ENCODE assay signal across 9 mouse cellular contexts in genomic region chr11:95876296-95876695, GRCm38 (mm10). TPM values are rescaled to one million over a fixed set of nuclear protein-coding genes. Genes with fewer than 3 reads are reported as not detected.
DNase-seq lines count a peak whose midpoint lies in the region; ATAC-seq and TF ChIP-seq lines count a peak whose summit lies in the region.
"Had no signal": no experiment of that assay in that cellular context is flagged by ENCODE, and none has a peak within 500 bp of the region (broad histone marks: within the 10 kb centered on the region; RNA-seq: fewer than 3 reads in every experiment).

No protein-coding gene starts in this region.

- H3K27me3 ChIP-seq in heart, postnatal 0 days (ENCODE audit: control insufficient read depth, insufficient read depth, low read length) = no peaks in the 10 kb centered on the region
- H3K27me3 ChIP-seq in midbrain, embryonic 15.5 days (replicated peaks) = no peaks in the 10 kb centered on the region
- no peaks in the 10 kb centered on the region for H3K27me3 ChIP-seq in testis, adult 2 months (ENCODE audit: control insufficient read depth, insufficient read depth, low read length)

- H3K4me3 ChIP-seq in heart, postnatal 0 days (ENCODE audit: low read depth, low read length) = no peak overlapping the region
- no peak overlapping the region for H3K4me3 ChIP-seq in midbrain, embryonic 15.5 days
- peak overlapping the region; percentile 92 for H3K4me3 ChIP-seq in testis, adult 2 months (ENCODE audit: control insufficient read depth, low read depth, low read length)
- H3K4me3 ChIP-seq: erythroblast, embryonic 14.5 days had no signal

- no peaks in the 10 kb centered on the region for H3K36me3 ChIP-seq in heart, postnatal 0 days (replicated peaks; ENCODE audit: control insufficient read depth, insufficient read depth, low read length)
- no peaks in the 10 kb centered on the region for H3K36me3 ChIP-seq in midbrain, embryonic 15.5 days (replicated peaks)
- H3K36me3 ChIP-seq in testis, adult 2 months (ENCODE audit: control insufficient read depth, insufficient read depth, low read length) = no peaks in the 10 kb centered on the region

- no peaks in the 10 kb centered on the region for H3K9me3 ChIP-seq in heart, postnatal 0 days (replicated peaks; ENCODE audit: control insufficient read depth, low read length)
- H3K9me3 ChIP-seq in midbrain, embryonic 15.5 days = no peaks in the 10 kb centered on the region

- no peak overlapping the region for H3K27ac ChIP-seq in heart, postnatal 0 days (ENCODE audit: low read depth)
- H3K27ac ChIP-seq in midbrain, embryonic 15.5 days = no peak overlapping the region
- peak overlapping the region; percentile 91 for H3K27ac ChIP-seq in testis, adult 2 months (ENCODE audit: control insufficient read depth, insufficient read depth, low read depth, low read length)

- ATAC-seq in heart, postnatal 0 days (ENCODE audit: insufficient read depth, low read depth) = no peak
- no peak for ATAC-seq in midbrain, embryonic 15.5 days (replicated peaks)

- H3K9ac ChIP-seq in heart, postnatal 0 days (replicated peaks; ENCODE audit: low read depth, low read length) = no peak overlapping the region
- no peak overlapping the region for H3K9ac ChIP-seq in midbrain, embryonic 15.5 days

- no peaks in the 10 kb centered on the region for H3K4me1 ChIP-seq in heart, postnatal 0 days (ENCODE audit: control insufficient read depth, insufficient read depth)
- no peaks in the 10 kb centered on the region for H3K4me1 ChIP-seq in midbrain, embryonic 15.5 days
- H3K4me1 ChIP-seq in testis, adult 2 months (ENCODE audit: control insufficient read depth, insufficient read depth, low read length) = no peaks in the 10 kb centered on the region; the same call in none of the 2 replicates

- H3K4me2 ChIP-seq in heart, postnatal 0 days (ENCODE audit: low read depth, low read length) = no peak overlapping the region
- peak overlapping the region; percentile 24; the same call in 1 of the 2 replicates for H3K4me2 ChIP-seq in midbrain, embryonic 15.5 days

- TF ChIP-seq POLR2A in testis, adult 2 months (IDR thresholded peaks at IDR 0.05; ENCODE audit: control insufficient read depth, low read depth, low read length) = no peak

- no peak for TF ChIP-seq EP300 in heart, postnatal 0 days (IDR thresholded peaks at IDR 0.05; ENCODE audit: low read depth)

- TF ChIP-seq CTCF in heart, postnatal 0 days (IDR thresholded peaks at IDR 0.05; ENCODE audit: low read depth) = peak; percentile 86
- peak; percentile 70; the same call in 1 of the 2 replicates for TF ChIP-seq CTCF in testis, adult 2 months (IDR thresholded peaks at IDR 0.05; ENCODE audit: control insufficient read depth, insufficient read depth, insufficient replicate concordance, low read depth, low read length)

- intact Hi-C loops in left cerebral cortex, postnatal 4 days (cut with DNase I) = loop anchor here (10.0 kb wide), 1 partner anchor 99 kb away; no protein-coding TSS in a partner anchor

- 23% methylated on average over 7 of the region's 7 CpGs for WGBS in heart, postnatal 0 days
- WGBS in midbrain, embryonic 15.5 days = 18% methylated on average over 7 of the region's 7 CpGs

- peak; percentile 23 to 79 for DNase-seq in heart, adult 18-20 months
- DNase-seq in heart, adult 11 months = no peak
- peak; percentile 92 for DNase-seq in ES-CJ7 (ENCODE audit: low read depth, low spot score)
- DNase-seq in c-Kit-negative CD71-positive TER-119-positive erythroid progenitor cells, embryonic 14.5 days (ENCODE audit: low read depth, low spot score) = peak; percentile 52
- peak; percentile 51 for DNase-seq in heart, postnatal 0 days (ENCODE audit: low spot score)
- DNase-seq in left cerebral cortex, postnatal 4 days = peak; percentile 78

RNA-seq across cellular contexts. Expression of gene Abi3, which starts 34.0 kb away (rescaled TPM):
- total RNA-seq in heart, adult 18-20 months (2021) = 1 to 10 TPM; 9.2 to 9.9 TPM
- 11.4 and 13.4 TPM in 2 replicates for total RNA-seq in heart, postnatal 0 days (2014; rRNA removed; ENCODE audit: low replicate concordance)
- 13.3 and 14.3 TPM in 2 replicates for polyA plus RNA-seq in heart, postnatal 0 days (2015; fragmentation: Nextera tagmentation; extraction: Ambion mirVana)
- 1 to 10 TPM; 1.5 to 1.9 TPM for total RNA-seq in left cerebral cortex, postnatal 4 days (2021)
- polyA plus RNA-seq in midbrain, embryonic 15.5 days (2015; fragmentation: Nextera tagmentation; extraction: Ambion mirVana) = 2.0 and 2.9 TPM in 2 replicates
- polyA plus RNA-seq in testis, adult 2 months (2012; rRNA removed) = 0.58 and 0.93 TPM in 2 replicates

RNA-seq across cellular contexts. Expression of gene B4galnt2, which starts 38.4 kb away (rescaled TPM):
- not detected for total RNA-seq in heart, adult 18-20 months (2021)
- not detected in 2 replicates for total RNA-seq in heart, postnatal 0 days (2014; rRNA removed; ENCODE audit: low replicate concordance)
- polyA plus RNA-seq in heart, postnatal 0 days (2015; fragmentation: Nextera tagmentation; extraction: Ambion mirVana) = 0.07 TPM in 1 of 2 replicates, not detected in the other
- total RNA-seq in left cerebral cortex, postnatal 4 days (2021) = not detected
- polyA plus RNA-seq in midbrain, embryonic 15.5 days (2015; fragmentation: Nextera tagmentation; extraction: Ambion mirVana) = not detected in 2 replicates
- 0.35 and 0.77 TPM in 2 replicates for polyA plus RNA-seq in testis, adult 2 months (2012; rRNA removed)
- polyA plus RNA-seq: erythroblast, embryonic 14.5 days had no signal

RNA-seq across cellular contexts. Expression of gene Gngt2, which starts 39.3 kb away (rescaled TPM):
- total RNA-seq in heart, adult 18-20 months (2021) = 10 to 100 TPM; 19.2 to 22.1 TPM
- total RNA-seq in heart, postnatal 0 days (2014; rRNA removed; ENCODE audit: low replicate concordance) = 0.66 and 26.8 TPM in 2 replicates
- 38.7 and 40.1 TPM in 2 replicates for polyA plus RNA-seq in heart, postnatal 0 days (2015; fragmentation: Nextera tagmentation; extraction: Ambion mirVana)
- 1 to 10 TPM in 1 of 2 experiments, under 1 TPM in 1; 0.72 to 1.8 TPM for total RNA-seq in left cerebral cortex, postnatal 4 days (2021)
- polyA plus RNA-seq in midbrain, embryonic 15.5 days (2015; fragmentation: Nextera tagmentation; extraction: Ambion mirVana) = 2.8 and 3.6 TPM in 2 replicates
- polyA plus RNA-seq in testis, adult 2 months (2012; rRNA removed) = 0.41 and 0.49 TPM in 2 replicates

RNA-seq across cellular contexts. Expression of gene Phospho1, which starts 52.0 kb away (rescaled TPM):
- total RNA-seq in heart, adult 18-20 months (2021) = 100 to 1,000 TPM; 165 to 174 TPM
- total RNA-seq in heart, postnatal 0 days (2014; rRNA removed; ENCODE audit: low replicate concordance) = 45.0 and 46.6 TPM in 2 replicates
- polyA plus RNA-seq in heart, postnatal 0 days (2015; fragmentation: Nextera tagmentation; extraction: Ambion mirVana) = 6.7 and 7.9 TPM in 2 replicates
- 1 to 10 TPM; 2.4 to 3.1 TPM for total RNA-seq in left cerebral cortex, postnatal 4 days (2021)
- not detected in 2 replicates for polyA plus RNA-seq in midbrain, embryonic 15.5 days (2015; fragmentation: Nextera tagmentation; extraction: Ambion mirVana)
- polyA plus RNA-seq in testis, adult 2 months (2012; rRNA removed) = 371 and 441 TPM in 2 replicates
